Mouse (Mus musculus): ENCODE measurements around the gene Vmn2r103. TPM values are rescaled to one million over a fixed set of nuclear protein-coding genes. Genes with fewer than 3 reads are reported as not detected.

The Vmn2r103 gene
- polyA plus RNA-seq (2012; rRNA removed): not detected in 2 replicates

- H3K4me3 ChIP-seq (replicated peaks; ENCODE audit: insufficient read depth, low read depth, low read length): no peak within 1 kb of the TSS
- WGBS: 45% methylated on average over 4 of the region's 4 CpGs
- H3K27me3 ChIP-seq (ENCODE audit: control insufficient read depth, insufficient read depth, low read length): no peaks in the 10 kb centered on the region
- H3K4me1 ChIP-seq (ENCODE audit: control insufficient read depth, insufficient read depth, low read length): no peaks in the 10 kb centered on the region
- TF ChIP-seq CTCF (IDR thresholded peaks at IDR 0.05; ENCODE audit: borderline replicate concordance, insufficient read depth, low read depth, low read length): no peak
- TF ChIP-seq POLR2A (IDR thresholded peaks at IDR 0.05; ENCODE audit: borderline replicate concordance, insufficient read depth, low read length): no peak
- DNase-seq: no peak
- no peak within 1 kb of the TSS for H3K27ac ChIP-seq (ENCODE audit: insufficient read depth, low read length)
Measured at GRCm38 (mm10) chr17:19773063-19773462, at the start of gene Vmn2r103. Vmn2r103 (plus strand) TSS chr17:19773363.

- TF ChIP-seq CTCF (IDR thresholded peaks at IDR 0.05; ENCODE audit: borderline replicate concordance, insufficient read depth, low read depth, low read length) (no peak), POLR2A (IDR thresholded peaks at IDR 0.05; ENCODE audit: borderline replicate concordance, insufficient read depth, low read length) (no peak)
- Histone ChIP-seq H3K27me3 (ENCODE audit: control insufficient read depth, insufficient read depth, low read length) (no peaks in the 10 kb centered on the region), H3K4me1 (ENCODE audit: control insufficient read depth, insufficient read depth, low read length) (no peaks in the 10 kb centered on the region), H3K4me3 (replicated peaks; ENCODE audit: insufficient read depth, low read depth, low read length) (no peak overlapping the region), H3K27ac (ENCODE audit: insufficient read depth, low read length) (no peak overlapping the region)
- 82% methylated on average over 4 of the region's 4 CpGs for WGBS
- no peak for DNase-seq
Measured at GRCm38 (mm10) chr17:19778994-19779393, 5.8 kb downstream of the Vmn2r103 start.

GRCm38 (mm10) chr17:19789248-19789647 lies 16.1 kb downstream of the Vmn2r103 start:
- Histone ChIP-seq H3K27me3 (ENCODE audit: control insufficient read depth, insufficient read depth, low read length) (no peaks in the 10 kb centered on the region), H3K4me1 (ENCODE audit: control insufficient read depth, insufficient read depth, low read length) (no peaks in the 10 kb centered on the region), H3K27ac (ENCODE audit: insufficient read depth, low read length) (no peak overlapping the region), H3K4me3 (replicated peaks; ENCODE audit: insufficient read depth, low read depth, low read length) (no peak overlapping the region)
- 78% methylated on average over 1 of the region's 1 CpGs for WGBS
- no peak for TF ChIP-seq CTCF (IDR thresholded peaks at IDR 0.05; ENCODE audit: borderline replicate concordance, insufficient read depth, low read depth, low read length)
- no peak for TF ChIP-seq POLR2A (IDR thresholded peaks at IDR 0.05; ENCODE audit: borderline replicate concordance, insufficient read depth, low read length)
- DNase-seq: no peak

Other genes starting within 250 kb of the Vmn2r103 start
- gene Vmn2r101, start 196.1 kb upstream of the Vmn2r103 start, polyA plus RNA-seq (2012; rRNA removed): not detected in 2 replicates
- not detected in 2 replicates for gene Vmn2r102, start 113.0 kb upstream of the Vmn2r103 start, polyA plus RNA-seq (2012; rRNA removed)